Mouse (Mus musculus) myocyte (in vitro differentiated cells): ENCODE measurements around the gene Wnk1. TPM values are rescaled to one million over a fixed set of nuclear protein-coding genes. Genes with fewer than 3 reads are reported as not detected.

Source experiments
- H3K27me3 ChIP-seq: one replicate; pipeline ENCODE4 v1.6.1; 2011; ENCODE audit not compliant: control insufficient read depth, insufficient read depth, insufficient read length
- H3K36me3 ChIP-seq: one replicate; pipeline ENCODE4 v1.6.1; 2011; ENCODE audit not compliant: control insufficient read depth, insufficient read depth
- H3K4me2 ChIP-seq: one replicate; pipeline ENCODE4 v1.6.1; 2011; ENCODE audit warnings: low read depth, control low read depth
- H3K4me3 ChIP-seq: one replicate; pipeline ENCODE4 v1.5.1; 2011; ENCODE audit warnings: mild to moderate bottlenecking, control low read depth, moderate library complexity
- H3K79me2 ChIP-seq: one replicate; pipeline ENCODE4 v1.6.1; 2011; ENCODE audit not compliant: control insufficient read depth, insufficient read depth
- H3ac ChIP-seq: one replicate; pipeline ENCODE4 v1.6.1; 2011; ENCODE audit not compliant: control insufficient read depth, insufficient read length
- CEBPB ChIP-seq: IDR thresholded peaks from 2 replicates; pipeline ENCODE4 v1.6.1; 2011; ENCODE audit warnings: mild to moderate bottlenecking, moderate library complexity; ENCODE audit not compliant: poor library complexity, insufficient read depth, severe bottlenecking
- E2F4 ChIP-seq: IDR thresholded peaks from one replicate; pipeline ENCODE4 v1.6.1; 2011; ENCODE audit warnings: mild to moderate bottlenecking, control low read depth, moderate library complexity; ENCODE audit not compliant: insufficient read depth
- MAX ChIP-seq: IDR thresholded peaks from one replicate; pipeline ENCODE4 v1.6.1; 2011; ENCODE audit warnings: low read depth, mild to moderate bottlenecking, control low read depth
- MYOD1 ChIP-seq, 3 experiments: IDR thresholded peaks; one replicate each; pipeline ENCODE4 v1.6.1; 2011; ENCODE audit warnings: control low read depth in 2 of 3, low read depth in 2 of 3, mild to moderate bottlenecking in 2 of 3, moderate library complexity in 1 of 3; ENCODE audit not compliant: insufficient read length in 2 of 3, control insufficient read depth in 1 of 3
- MYOG ChIP-seq, 3 experiments: IDR thresholded peaks; one replicate each; pipeline ENCODE4 v1.6.1; 2011; ENCODE audit warnings: control low read depth in 2 of 3, low read depth in 2 of 3, mild to moderate bottlenecking in 2 of 3; ENCODE audit not compliant: insufficient read length in 2 of 3, control insufficient read depth in 1 of 3, insufficient read depth in 1 of 3
- POLR2A ChIP-seq: IDR thresholded peaks from one replicate; pipeline ENCODE4 v1.6.1; 2011; ENCODE audit warnings: low read depth, mild to moderate bottlenecking, control low read depth, moderate library complexity; ENCODE audit not compliant: insufficient read length
- POLR2AphosphoS2 ChIP-seq: IDR thresholded peaks from one replicate; pipeline ENCODE4 v1.6.1; 2011; ENCODE audit warnings: low read depth, control low read depth; ENCODE audit not compliant: insufficient read length
- REST ChIP-seq: IDR thresholded peaks from one replicate; pipeline ENCODE4 v1.6.1; 2011; ENCODE audit warnings: mild to moderate bottlenecking, control low read depth, moderate library complexity; ENCODE audit not compliant: insufficient read depth, insufficient read length
- SRF ChIP-seq: IDR thresholded peaks from one replicate; pipeline ENCODE4 v1.6.1; 2011; ENCODE audit warnings: low read depth; ENCODE audit not compliant: control insufficient read depth, insufficient read length
- TCF12 ChIP-seq: IDR thresholded peaks from one replicate; pipeline ENCODE4 v1.6.1; 2011; ENCODE audit warnings: mild to moderate bottlenecking, control low read depth; ENCODE audit not compliant: poor library complexity, insufficient read depth, severe bottlenecking
- TCF3 ChIP-seq: IDR thresholded peaks from one replicate; pipeline ENCODE4 v1.6.1; 2011; ENCODE audit warnings: low read depth, control low read depth; ENCODE audit not compliant: insufficient read length
- USF1 ChIP-seq: IDR thresholded peaks from one replicate; pipeline ENCODE4 v1.6.1; 2011; ENCODE audit warnings: low read depth, mild to moderate bottlenecking, control low read depth, moderate library complexity
- polyA plus RNA-seq: library from polyadenylated mRNA; unstranded; fragments of >200 nt; fragmentation: generic; extraction: Trizol; gene quantifications from one replicate; pipeline ENCODE4 v1.2.1, GENCODE M21; 2012; ENCODE audit warnings: missing spikeins

The Wnk1 gene
- polyA plus RNA-seq, 1 experiment = 90.3 TPM

GRCm38 (mm10) chr6:119996480-119996879 lies 42.0 kb downstream of the Wnk1 start:
- peaks cover 79% of the 10 kb centered on the region for H3K79me2 ChIP-seq
- no peak overlapping the region for H3K4me3 ChIP-seq
- H3K4me2 ChIP-seq = no peak overlapping the region
- TF ChIP-seq CEBPB (no peak), MAX (no peak), USF1 (no peak), POLR2AphosphoS2 (no peak), POLR2A (no peak), MYOD1 (IDR thresholded peaks at IDR 0.05; ENCODE audit: control insufficient read depth in 1 of 3, insufficient read length in 2 of 3, low read depth in 2 of 3) (no peak), TCF3 (no peak), REST (no peak), MYOG (IDR thresholded peaks at IDR 0.05; ENCODE audit: control insufficient read depth in 1 of 3, insufficient read depth in 1 of 3, insufficient read length in 2 of 3, low read depth in 2 of 3) (no peak)
- H3K27me3 ChIP-seq = no peaks in the 10 kb centered on the region
- no peak overlapping the region for H3ac ChIP-seq
- peaks cover 18% of the 10 kb centered on the region for H3K36me3 ChIP-seq

- Histone ChIP-seq H3K27me3 (no peaks in the 10 kb centered on the region), H3K4me3 (no peak overlapping the region), H3K4me2 (no peak overlapping the region), H3K36me3 (peaks cover 81% of the 10 kb centered on the region), H3K79me2 (no peaks in the 10 kb centered on the region), H3ac (no peak overlapping the region)
- no peak for TF ChIP-seq CEBPB
- TF ChIP-seq TCF3 = no peak
- TF ChIP-seq USF1 = no peak
- no peak for TF ChIP-seq MYOD1 (IDR thresholded peaks at IDR 0.05; ENCODE audit: control insufficient read depth in 1 of 3, insufficient read length in 2 of 3, low read depth in 2 of 3)
- TF ChIP-seq REST = no peak
- TF ChIP-seq POLR2A = no peak
- TF ChIP-seq E2F4 = no peak
Measured at GRCm38 (mm10) chr6:119924235-119925005, 114.1 kb downstream of the Wnk1 start.

- H3K4me3 ChIP-seq = no peak overlapping the region
- H3K27me3 ChIP-seq = no peaks in the 10 kb centered on the region
- peaks cover 67% of the 10 kb centered on the region for H3K36me3 ChIP-seq
- no peak overlapping the region for H3ac ChIP-seq
- TF ChIP-seq E2F4 = no peak
- no peak for TF ChIP-seq TCF3
- TF ChIP-seq REST = no peak
- no peak for TF ChIP-seq TCF12
- no peak for TF ChIP-seq POLR2A
- no peak for TF ChIP-seq POLR2AphosphoS2
- no peak for TF ChIP-seq MYOG (IDR thresholded peaks at IDR 0.05; ENCODE audit: control insufficient read depth in 1 of 3, insufficient read depth in 1 of 3, insufficient read length in 2 of 3, low read depth in 2 of 3)
- no peak for TF ChIP-seq MYOD1 (IDR thresholded peaks at IDR 0.05; ENCODE audit: control insufficient read depth in 1 of 3, insufficient read length in 2 of 3, low read depth in 2 of 3)
- no peak for TF ChIP-seq MAX
- TF ChIP-seq SRF = no peak
- no peak for TF ChIP-seq CEBPB
- no peak for TF ChIP-seq USF1
- no peaks in the 10 kb centered on the region for H3K79me2 ChIP-seq
- no peak overlapping the region for H3K4me2 ChIP-seq
Measured at GRCm38 (mm10) chr6:119922544-119922943, 115.9 kb downstream of the Wnk1 start.

- Histone ChIP-seq H3K4me2 (no peak overlapping the region), H3K4me3 (no peak overlapping the region), H3ac (no peak overlapping the region), H3K27me3 (no peaks in the 10 kb centered on the region), H3K36me3 (peaks cover 62% of the 10 kb centered on the region), H3K79me2 (no peaks in the 10 kb centered on the region)
- TF ChIP-seq MAX (no peak), E2F4 (no peak), POLR2AphosphoS2 (no peak), TCF3 (no peak)
Measured at GRCm38 (mm10) chr6:119922136-119922535, 116.3 kb downstream of the Wnk1 start.

- no peak overlapping the region for H3K4me2 ChIP-seq
- H3ac ChIP-seq = no peak overlapping the region
- H3K79me2 ChIP-seq = no peaks in the 10 kb centered on the region
- H3K27me3 ChIP-seq = no peaks in the 10 kb centered on the region
- no peak for TF ChIP-seq E2F4
- no peak for TF ChIP-seq USF1
- no peak for TF ChIP-seq TCF3
- no peak for TF ChIP-seq POLR2A
- peak; percentile 31 for TF ChIP-seq POLR2AphosphoS2
- no peak for TF ChIP-seq MYOG (IDR thresholded peaks at IDR 0.05; ENCODE audit: control insufficient read depth in 1 of 3, insufficient read depth in 1 of 3, insufficient read length in 2 of 3, low read depth in 2 of 3)
- TF ChIP-seq TCF12 = no peak
- TF ChIP-seq CEBPB = no peak
- TF ChIP-seq MAX = no peak
- no peak for TF ChIP-seq SRF
- TF ChIP-seq MYOD1 (IDR thresholded peaks at IDR 0.05; ENCODE audit: control insufficient read depth in 1 of 3, insufficient read length in 2 of 3, low read depth in 2 of 3) = peak in 1 of 3 experiments; percentile 6
- TF ChIP-seq REST = no peak
- H3K36me3 ChIP-seq = peaks cover 57% of the 10 kb centered on the region
- no peak overlapping the region for H3K4me3 ChIP-seq
Measured at GRCm38 (mm10) chr6:119918561-119919181, 119.8 kb downstream of the Wnk1 start.
